Mouse (Mus musculus) megakaryocyte-erythroid progenitor cell, adult 5-6 weeks (primary cell): ENCODE results near the gene Srgap3. TPM values are rescaled to one million over a fixed set of nuclear protein-coding genes. Genes with fewer than 3 reads are reported as not detected.

Experiments used
- ATAC-seq: replicated peaks from 2 replicates; pipeline ENCODE4 v1.8.0; 2016; ENCODE audit warnings: mild to moderate bottlenecking, inconsistent platforms; ENCODE audit not compliant: severe bottlenecking, poor library complexity, low FRiP score, low TSS enrichment
- total RNA-seq, 2 experiments: library from RNA; stranded (forward) in 1 of 2; stranded (reverse) in 1 of 2; fragments of 200-1000, 215-1000 nt in 1 of 2; fragments of >200 nt in 1 of 2; fragmentation: Nextera tagmentation in 1 of 2; gene quantifications; 2 replicates each; pipeline ENCODE4 v1.2.3; 2014 to 2017

Gene Srgap3
- total RNA-seq, 2 experiments from 2014 or later: 0.75 to 2.3 TPM

- ATAC-seq: no peak
Measured at GRCm38 (mm10) chr6:112781409-112782093, 165.5 kb downstream of the Srgap3 start.

- ATAC-seq: no peak
Measured at GRCm38 (mm10) chr6:112778211-112778610, 168.9 kb downstream of the Srgap3 start.

GRCm38 (mm10) chr6:112776718-112777117, 170.3 kb downstream of the Srgap3 start:
- ATAC-seq: no peak

GRCm38 (mm10) chr6:112773754-112774153, 173.3 kb downstream of the Srgap3 start:
- ATAC-seq: peak; percentile 57

GRCm38 (mm10) chr6:112770996-112771395, 176.1 kb downstream of the Srgap3 start:
- no peak for ATAC-seq

GRCm38 (mm10) chr6:112758541-112758940, 188.5 kb downstream of the Srgap3 start:
- no peak for ATAC-seq

- ATAC-seq: no peak
Measured at GRCm38 (mm10) chr6:112756866-112757265, 190.2 kb downstream of the Srgap3 start.

- no peak for ATAC-seq
Measured at GRCm38 (mm10) chr6:112754994-112755393, 192.1 kb downstream of the Srgap3 start.

GRCm38 (mm10) chr6:112752517-112752916, 194.5 kb downstream of the Srgap3 start:
- no peak for ATAC-seq

- ATAC-seq: no peak
Measured at GRCm38 (mm10) chr6:112752007-112752406, 195.1 kb downstream of the Srgap3 start.

- ATAC-seq: 0 out of 2 replicates have a peak, but pooled peaks have one; percentile 18
Measured at GRCm38 (mm10) chr6:112742297-112742696, 204.8 kb downstream of the Srgap3 start.

GRCm38 (mm10) chr6:112741766-112742165, 205.3 kb downstream of the Srgap3 start:
- ATAC-seq: no peak

GRCm38 (mm10) chr6:112739635-112740034, 207.4 kb downstream of the Srgap3 start:
- ATAC-seq: no peak

GRCm38 (mm10) chr6:112738924-112739323, 208.1 kb downstream of the Srgap3 start:
- ATAC-seq: no peak

GRCm38 (mm10) chr6:112736471-112736870, 210.6 kb downstream of the Srgap3 start:
- ATAC-seq: no peak

- no peak for ATAC-seq
Measured at GRCm38 (mm10) chr6:112735054-112735453, 212.0 kb downstream of the Srgap3 start.

GRCm38 (mm10) chr6:112733942-112734341, 213.1 kb downstream of the Srgap3 start:
- no peak for ATAC-seq

GRCm38 (mm10) chr6:112732434-112732833, 214.6 kb downstream of the Srgap3 start:
- ATAC-seq: no peak

- no peak for ATAC-seq
Measured at GRCm38 (mm10) chr6:112731386-112731785, 215.7 kb downstream of the Srgap3 start.

GRCm38 (mm10) chr6:112728760-112729422, 218.2 kb downstream of the Srgap3 start:
- ATAC-seq: peak; percentile 84

GRCm38 (mm10) chr6:112725468-112725867, 221.6 kb downstream of the Srgap3 start:
- no peak for ATAC-seq
